Mouse (Mus musculus) left cerebral cortex, adult 11 months (tissue): ENCODE measurements around the gene Sfn.

ENCODE experiments used
- DNase-seq: peaks from one replicate; pipeline ENCODE4 v3.0.0; 2022; ENCODE audit warnings: low spot score

The Sfn gene

DNA sequence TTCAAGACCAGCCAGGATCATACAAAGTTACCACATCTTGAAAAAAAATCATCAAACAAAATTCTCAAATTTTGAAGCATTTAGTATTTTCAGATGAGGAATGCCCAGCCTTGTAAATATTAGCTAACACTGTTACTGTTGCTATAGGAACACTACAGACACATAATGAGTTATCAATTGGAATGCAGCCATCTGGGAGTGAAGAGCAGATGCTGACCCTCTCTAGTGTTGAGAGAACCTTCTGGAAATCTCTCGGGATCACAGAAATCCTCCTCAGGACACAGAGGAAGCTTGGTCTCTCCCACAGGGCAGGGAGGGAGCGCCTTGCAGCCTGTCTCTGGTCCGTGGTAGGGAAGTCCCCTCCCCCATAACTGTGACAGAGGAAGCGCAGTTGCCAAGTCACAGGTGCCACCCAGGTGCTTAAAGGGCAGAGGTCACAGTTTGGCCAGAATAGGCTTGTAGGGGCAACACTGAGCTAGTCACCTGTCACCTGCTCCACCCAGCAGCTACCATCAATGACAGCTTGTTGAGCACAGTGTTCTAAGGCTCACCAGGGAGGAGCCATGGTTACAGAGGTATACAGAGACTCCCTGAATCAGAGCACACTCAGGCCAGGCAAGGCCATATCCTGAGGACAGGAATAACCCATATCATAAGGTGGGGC is 17.6 kb upstream of the Sfn start:
- DNase-seq = no peak

DNA sequence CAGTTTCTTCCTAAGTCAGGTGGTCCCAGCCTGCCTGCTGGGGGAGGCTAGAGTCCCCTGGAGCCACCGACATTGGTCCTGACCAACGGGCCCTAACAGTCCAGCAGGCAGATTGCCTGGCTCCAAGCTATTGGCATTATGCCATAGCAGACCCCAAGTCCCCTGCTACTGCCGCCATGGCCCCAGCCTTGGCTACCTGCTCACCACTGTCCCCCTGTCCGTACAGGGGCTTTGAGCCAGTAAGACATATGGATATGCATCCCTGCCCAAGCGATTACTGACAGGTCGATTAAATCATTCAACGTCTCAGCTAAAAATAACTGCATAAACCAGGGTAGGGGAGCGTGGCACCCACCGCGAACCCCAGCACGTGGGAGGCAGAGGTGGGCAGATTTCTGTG is 16.0 kb upstream of the Sfn start:
- no peak for DNase-seq

DNA sequence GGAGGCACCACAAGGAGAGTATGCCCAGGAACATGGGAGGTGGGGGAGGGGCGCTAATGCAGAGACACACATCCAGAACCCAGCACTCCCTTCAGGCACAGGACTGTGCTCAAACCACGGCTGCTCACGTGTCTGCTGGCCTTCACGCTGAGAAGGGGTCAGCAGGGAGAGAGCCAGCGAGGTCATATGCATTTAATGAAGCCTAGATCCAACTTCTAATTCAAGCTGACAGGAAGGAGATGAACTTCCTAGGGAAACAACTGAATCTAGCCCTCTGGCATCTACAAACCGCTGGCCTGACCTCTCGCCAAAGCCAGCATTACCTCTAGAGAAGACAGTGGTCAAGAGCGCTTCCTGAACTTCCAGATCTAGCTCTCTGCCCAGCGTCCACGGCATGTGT is 13.4 kb upstream of the Sfn start:
- no peak for DNase-seq

DNA sequence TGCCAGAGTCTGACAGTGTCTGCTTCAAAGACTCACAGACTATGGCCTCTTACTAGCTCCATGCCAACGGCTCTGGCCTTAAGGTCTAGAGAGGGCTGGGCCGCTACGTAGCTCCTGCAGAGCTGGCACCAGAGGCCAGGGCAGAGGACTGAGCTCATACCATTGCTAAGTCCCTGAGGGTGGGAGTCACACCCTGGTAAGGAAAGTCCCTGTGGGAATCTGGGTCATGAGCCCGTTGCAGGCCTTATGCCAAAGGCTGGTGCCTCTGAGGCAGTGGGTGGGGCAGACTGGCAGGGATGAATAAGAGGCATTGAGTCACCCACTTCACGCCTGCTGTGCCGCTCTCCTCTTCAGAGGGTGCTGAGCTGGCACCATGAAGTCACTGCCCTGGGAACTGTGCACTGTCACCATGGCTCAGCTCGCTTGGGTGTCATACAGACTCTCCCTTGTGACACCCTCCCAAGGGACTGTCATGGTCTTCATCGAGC is 12.3 kb upstream of the Sfn start:
- peak; percentile 68 for DNase-seq

DNA sequence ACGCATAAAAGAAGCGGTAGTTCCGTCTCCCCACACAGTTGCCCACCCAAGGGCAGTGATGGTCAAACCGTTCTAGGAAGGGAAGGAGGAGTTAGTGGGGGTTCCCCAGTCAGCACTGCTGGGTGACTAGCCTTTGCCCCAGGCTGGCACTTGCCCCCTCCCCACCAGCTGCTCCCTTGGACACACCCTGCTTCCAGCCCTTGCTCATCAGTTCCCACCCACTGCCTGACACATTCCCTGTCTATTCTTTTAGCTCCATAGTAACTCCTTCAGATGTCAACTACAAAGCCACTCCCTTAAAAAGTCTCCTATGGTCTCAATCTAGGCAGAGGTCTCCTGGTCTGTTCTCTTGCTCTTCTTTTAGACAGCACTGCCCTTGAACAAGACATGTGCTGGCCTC is 11.9 kb upstream of the Sfn start:
- DNase-seq = no peak

DNA sequence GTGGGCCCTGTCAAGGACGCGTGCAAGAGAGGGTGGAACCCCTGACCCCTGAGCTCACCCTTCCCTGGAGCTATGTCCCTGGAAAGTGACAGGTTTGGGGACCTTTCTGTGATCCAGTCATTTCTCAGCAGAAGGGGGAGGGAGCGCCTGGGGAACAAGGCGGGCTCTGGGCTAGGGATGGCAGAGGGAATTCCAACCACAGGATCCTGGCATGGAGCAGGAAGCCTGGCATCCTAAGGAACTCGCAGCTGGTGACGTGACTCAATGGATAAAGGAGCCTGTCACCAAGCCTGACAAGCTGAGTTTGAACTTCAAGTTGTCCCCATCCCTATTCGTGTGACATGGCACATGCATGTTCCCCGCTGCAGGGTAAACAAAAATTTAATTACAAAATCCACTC is 11.1 kb upstream of the Sfn start:
- DNase-seq = no peak

DNA sequence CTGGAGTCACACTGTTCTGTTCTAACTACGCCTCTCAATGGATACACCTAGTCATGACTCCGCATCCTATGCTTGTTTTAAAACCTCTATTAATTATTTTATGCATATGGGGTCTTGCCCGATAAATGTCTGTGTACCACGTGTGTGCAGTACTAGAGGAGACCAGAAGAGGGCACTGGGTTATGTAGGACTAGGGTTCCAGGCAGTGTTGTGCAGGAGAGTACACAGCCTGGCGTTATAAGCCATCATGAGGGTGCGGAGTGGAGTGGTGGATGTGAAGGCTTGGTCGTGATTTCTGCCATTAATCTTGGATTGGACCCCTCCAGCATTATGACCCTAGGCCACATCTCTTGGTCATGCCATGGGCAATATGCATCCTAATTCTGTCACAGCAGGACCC is 10.4 kb upstream of the Sfn start:
- no peak for DNase-seq

DNA sequence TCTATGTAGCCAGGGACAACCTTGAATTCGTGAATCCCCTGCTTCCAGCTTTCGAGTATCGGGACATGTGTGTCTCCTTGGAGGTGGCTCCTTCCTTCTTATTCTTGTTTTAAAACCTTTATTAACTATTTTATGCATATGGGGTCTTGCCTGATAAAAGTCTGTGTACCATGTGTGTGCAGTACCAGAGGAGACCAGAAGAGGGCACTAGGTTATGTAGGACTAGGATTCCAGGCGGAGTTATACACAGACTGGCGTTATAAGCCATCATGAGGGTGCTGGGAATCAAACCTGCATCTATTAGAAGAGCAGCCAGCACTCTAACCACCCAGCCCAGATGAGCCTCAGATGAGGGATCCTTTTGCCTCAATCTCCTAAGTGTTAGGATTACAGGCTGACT is 9.8 kb upstream of the Sfn start:
- DNase-seq = no peak

DNA sequence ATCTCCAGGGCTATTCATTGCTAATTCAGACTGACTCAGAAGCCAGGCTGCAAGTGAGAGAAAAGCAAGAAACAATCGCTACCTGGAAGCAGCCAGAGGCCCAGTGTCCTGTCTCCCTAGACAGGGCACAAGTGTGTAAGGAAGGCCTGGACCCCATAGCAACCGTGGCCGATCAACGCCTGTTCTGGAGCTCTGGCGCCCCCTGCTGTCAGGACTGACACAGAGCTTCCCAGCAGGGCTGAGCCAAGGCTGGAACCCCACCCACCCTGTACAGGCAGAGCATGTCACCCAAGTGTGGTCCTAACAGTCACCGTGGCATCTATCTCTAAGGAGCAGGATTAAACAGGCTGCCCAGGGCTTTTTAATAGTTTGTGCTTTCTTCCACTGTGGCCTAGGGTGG is 7.8 kb upstream of the Sfn start:
- DNase-seq = peak; percentile 50

DNA sequence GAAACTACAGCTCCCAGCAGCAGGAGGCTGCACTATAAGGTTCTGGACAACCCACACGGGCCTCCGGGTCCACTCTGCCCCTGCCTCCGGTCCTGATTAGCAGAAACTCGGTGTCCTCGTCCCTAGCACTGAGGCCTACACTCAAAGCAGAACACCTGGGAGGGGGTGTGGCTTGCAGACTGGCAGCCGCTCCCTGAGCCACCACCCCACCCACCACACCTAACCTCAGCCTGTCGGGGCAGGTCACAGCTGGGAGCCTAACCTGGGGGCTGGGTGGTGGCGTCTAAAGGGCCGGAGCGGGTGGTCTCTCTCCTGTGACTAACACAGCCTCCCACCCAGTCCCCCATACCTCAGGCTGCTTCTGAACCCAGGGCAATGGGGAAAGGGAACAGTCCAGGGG is 5.3 kb upstream of the Sfn start:
- no peak for DNase-seq

DNA sequence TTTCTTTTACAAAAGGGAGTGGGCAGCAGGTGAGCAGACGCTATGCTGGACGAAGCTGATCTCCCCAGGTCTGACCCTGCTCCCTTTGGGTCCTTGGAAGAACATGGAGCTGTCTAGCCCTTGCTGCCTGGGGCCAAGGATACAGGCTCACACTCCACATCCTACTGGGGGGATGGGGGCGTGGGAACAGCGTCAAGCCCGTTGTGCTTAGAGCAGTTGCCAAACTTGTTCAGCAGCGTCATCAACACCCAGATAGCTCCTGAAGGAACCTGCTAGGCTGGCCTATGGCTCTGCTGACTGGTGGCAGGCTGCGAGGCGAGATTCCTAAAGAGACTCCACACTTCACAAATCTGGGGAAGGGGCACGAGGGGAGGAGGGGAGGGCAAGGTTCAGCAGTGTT is 3.4 kb upstream of the Sfn start:
- no peak for DNase-seq

DNA sequence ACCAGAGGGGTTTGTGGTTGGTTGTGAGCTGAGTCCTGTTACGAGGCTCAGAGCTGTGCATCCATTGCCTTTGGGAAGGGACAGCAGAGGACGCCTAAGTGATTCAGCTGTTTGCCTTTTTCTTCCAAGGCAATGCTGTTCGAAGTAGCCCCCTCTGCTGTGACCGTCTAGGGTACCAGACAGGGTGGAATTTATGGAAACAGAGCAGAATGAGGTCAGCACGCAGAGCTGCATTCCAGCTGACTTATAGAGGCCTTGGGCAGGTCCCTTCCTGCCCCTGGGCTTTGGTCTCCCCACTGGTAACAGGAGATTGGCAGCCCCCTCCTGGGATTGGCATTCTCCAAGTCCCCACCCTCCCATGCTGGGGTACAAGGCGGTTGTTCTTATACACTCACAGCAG is 2.9 kb upstream of the Sfn start:
- DNase-seq = no peak

DNA sequence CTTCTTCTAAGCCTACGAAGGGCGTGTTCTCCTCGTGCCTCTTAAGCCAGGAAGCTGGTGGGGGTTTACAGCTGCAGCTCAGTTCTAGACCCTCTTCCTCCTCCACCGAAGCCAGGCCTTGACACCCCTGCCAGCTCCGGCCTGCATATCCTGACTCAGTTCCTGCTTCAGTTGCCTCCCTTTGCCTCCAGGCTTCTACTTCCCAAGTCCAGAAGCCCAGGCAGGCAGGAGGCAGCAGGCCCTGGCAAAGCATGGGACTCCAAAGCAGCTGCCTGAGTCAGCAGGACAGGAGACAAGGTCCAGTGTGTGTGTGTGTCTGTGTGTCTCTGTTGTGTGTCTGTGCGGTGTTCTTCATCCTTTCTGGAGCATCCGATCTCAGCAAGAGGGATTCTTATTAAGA is 2.2 kb upstream of the Sfn start:
- DNase-seq = no peak

DNA sequence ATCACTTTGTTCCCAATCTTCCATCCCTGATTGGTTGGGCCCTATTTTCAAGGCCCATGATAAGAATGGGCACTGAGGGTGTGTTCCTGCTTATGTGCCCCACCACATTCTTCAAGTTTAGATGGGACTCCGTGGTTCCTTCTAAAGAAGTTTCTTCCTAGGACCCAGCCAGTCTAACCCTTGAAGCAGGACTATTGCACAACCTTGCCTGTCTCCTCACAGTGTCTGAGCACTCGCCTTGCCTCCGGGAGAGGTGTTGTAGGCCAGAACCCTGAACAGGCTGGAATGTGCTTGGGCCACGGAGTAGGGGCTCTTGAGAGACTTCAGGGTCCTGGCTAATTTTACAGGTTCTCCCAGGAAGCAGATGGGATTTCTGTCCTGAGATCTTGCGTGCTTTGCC is 1.1 kb upstream of the Sfn start:
- no peak for DNase-seq

DNA sequence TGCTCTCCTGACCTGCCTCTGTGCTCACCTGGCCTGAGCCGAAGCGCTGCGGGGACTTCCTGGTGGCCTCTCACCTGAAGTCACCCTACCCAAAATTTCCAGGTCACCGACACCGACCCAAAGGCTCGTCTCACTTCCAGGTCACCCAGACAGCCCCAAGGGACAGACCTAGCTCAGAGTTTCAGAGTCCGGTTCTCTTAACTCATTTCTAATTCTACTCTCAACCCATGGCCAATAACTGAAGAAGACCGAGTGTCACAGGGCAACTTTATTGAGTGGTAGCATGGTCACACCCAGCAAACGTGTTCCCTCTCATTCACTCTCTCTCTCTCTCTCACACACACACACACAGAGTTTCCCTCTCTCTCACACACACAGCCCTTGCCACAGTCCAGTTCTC is 1.7 kb downstream of the Sfn start:
- no peak for DNase-seq

DNA sequence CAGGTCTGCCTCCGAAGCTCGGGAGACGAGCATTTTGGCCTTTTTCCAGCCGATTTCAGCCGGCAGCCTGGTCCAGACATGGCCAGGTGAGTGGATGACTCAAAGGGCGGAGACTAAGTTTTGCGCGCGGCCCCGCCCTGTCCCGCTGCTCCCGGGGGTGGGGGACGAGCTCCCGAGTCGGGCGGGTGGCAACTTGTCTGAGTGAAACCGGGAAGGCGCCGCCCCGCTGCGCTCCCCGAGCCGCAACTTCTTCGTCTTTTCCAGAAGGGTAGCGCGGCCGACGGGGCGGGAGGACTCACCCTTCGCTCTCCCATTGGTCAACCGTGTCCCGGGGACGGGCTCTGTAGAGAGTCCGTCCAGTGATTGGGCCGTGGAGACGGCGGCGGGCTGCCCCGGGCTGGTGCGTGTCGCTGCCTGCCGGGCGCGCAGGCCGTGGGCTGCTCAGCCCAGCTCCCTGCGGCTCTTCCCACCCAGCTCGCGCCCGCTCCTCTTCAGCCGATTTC is 2.3 kb downstream of the Sfn start:
- DNase-seq = peak; percentile 61

DNA sequence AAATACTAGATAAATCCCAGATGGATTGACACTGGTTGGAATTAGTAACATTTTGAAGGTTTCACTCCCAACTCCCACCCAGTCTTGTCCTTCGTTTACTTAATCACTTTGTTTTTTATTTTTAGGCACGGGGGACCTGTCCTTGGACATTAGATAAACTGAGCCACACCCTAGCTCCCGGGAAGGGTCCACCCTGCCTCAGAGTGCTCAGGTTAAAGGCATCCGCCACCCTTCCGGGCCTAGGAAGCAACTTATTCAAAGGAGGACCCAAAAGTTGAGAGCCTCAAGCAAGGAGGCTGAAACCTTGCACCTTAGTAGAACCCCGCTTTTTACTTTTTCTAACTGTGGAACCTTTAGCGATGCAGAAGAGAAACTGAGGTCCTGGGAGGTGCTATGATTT is 2.9 kb downstream of the Sfn start:
- no peak for DNase-seq

DNA sequence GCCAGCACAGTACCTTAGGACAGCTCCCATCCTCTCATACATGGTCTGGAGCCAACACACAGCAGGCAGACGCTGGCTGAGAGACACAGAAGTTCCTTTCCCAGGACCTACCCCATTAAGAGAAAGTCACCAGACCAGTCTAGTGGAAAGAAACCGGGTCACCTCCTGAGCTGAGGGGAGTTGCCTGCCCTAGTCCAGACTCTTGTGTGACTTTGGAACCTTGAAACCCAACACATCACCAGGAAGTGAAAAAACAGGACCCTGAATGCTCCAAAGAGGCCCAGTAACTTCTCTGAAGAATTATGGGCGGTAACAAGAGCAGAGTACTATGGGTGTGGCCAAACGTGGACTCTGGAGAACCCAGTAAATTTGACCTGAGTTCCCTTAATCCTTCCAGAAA is 3.4 kb downstream of the Sfn start:
- DNase-seq = no peak

DNA sequence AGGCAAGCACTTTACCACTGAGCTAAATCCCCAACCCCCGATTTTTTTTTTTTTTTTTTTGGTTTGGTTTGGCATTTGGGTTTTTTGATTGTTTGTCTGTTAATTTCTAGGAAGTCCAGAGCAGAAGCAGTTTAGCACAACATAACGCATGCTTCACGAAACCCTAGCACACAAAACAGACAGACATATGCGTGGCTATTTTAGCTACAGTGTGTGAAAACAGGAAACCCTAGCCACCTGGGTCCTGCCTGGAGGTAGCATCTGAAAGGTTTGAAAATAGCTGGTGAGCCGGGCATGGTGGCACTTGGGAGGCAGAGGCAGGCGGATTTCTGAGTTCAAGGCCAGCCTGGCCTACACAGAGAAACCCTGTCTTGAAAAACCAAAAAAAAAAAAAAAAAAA is 5.9 kb downstream of the Sfn start:
- no peak for DNase-seq

DNA sequence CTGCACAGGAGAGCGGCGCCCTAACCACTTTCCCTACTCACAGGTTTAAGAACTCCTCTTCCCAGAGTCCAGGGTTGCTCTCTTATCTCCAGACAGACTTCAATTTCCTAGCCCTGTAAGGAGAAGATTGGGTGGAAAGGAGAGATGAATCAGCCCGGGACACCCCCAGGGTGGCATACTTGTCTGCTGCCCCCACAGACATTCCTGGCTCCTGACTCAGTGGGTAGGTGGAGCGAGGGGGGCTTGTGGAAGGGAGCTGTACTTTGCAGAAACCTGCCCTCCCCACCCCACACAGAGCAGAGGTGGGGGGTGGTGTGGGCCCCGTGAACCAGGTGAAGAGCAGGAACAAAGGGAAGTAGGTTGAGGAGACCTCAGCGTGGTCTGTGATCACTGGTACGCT is 6.4 kb downstream of the Sfn start:
- no peak for DNase-seq

DNA sequence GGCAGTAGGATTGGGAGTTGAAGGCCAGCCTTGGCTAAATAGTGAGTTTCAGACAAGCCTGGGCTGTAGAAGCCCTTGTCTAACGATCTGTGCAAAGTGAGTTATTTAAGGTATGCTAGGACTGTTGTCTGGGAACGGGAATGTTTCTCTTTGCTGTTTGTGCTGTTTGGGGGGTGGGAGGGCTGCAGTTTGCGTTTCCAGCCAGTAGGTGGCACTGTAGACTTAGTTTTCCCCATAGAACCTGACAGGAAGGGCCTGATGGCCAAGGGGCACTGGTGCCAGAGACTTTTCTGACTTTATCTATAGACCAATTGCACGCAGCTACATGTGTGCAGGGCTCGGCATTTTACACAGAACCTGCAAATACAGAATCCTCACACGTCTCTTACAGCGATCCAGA is 9.4 kb downstream of the Sfn start:
- DNase-seq = no peak

DNA sequence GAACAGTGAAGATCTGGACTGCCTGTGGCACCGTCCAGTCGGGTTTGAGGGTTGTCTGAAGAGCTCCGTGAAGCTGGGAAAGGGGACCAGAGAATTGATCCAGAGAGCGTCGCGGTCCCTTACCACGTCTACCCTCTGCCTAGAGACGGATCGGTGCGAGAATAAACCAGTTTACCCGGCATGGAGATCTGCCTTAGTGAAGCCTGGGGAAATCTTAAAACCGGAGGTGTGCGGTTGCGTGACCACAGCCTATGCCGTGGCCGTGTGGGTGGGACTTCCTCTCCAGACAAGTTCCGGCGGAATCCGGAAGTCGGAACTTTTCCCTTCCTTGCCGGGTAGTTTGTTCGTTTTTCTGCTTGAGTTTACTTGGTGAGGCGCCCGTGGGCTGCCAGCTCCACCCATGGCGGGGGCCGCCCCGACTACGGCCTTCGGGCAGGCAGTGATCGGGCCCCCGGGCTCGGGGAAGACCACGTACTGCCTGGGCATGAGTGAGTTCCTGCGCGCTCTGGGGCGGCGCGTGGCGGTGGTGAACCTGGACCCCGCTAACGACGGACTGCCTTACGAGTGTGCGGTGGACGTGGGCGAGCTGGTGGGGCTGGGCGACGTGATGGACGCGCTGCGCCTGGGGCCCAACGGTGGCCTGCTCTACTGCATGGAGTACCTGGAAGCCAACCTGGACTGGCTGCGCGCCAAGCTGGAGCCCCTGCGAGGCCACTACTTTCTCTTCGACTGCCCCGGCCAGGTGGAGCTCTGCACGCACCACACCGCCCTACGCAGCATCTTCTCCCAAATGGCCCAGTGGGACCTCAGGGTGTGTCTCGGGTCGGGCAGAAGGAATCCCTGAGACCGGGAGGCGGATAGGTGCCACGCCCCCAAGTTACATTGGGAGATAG is 17.7 kb downstream of the Sfn start, which contains the start of gene Gpn2:
Gene Gpn2 (plus strand): TSS at position 304 of the 893 bp plus-strand sequence.
- peak; percentile 66 for DNase-seq

DNA sequence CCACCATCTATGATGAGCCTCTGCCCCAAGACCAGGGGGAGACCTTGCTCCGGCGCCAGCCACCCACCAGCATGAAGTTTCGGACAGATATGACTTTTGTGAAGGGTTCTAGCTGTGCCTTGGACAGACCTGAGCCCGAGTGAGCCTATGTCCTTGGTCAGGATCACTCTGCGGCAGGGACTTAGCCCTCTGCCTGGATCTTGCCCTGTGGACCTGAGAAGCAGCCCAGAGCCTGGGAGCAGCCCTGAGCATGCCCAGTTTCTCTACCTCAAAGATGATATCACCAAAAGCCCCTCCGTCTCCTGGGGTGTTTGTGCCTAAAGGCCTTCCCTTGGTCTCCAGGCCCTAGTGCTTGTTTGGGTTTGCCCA is 18.3 kb downstream of the Sfn start:
- DNase-seq = no peak

DNA sequence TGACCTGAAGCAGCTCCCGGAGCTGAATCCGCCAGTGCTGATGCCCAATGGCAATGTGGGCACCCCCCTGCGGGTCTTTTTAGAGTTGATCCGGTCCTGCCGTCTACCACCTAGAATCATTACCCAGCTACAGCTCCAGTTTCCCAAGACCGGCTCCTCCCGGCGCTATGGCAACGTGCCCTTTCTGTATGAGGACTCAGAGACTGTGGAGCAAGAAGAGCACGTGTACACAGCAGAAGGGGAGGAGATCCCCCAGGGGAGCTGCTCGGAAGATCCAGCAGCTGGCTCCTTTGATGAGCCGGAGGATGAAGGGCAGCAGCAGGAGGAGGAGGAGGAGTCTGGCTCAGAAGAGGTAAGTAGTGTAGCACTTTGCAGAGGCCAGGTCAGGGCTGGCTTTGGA is 24.0 kb downstream of the Sfn start:
- no peak for DNase-seq
